Mouse (Mus musculus) testis, adult 2 months (tissue): ENCODE measurements around the gene E330009J07Rik.

Source experiments
- CTCF ChIP-seq: fragments of 200-500 bp; IDR thresholded peaks from 2 replicates; pipeline ENCODE4 v1.5.1; 2012; ENCODE audit warnings: low read depth, mild to moderate bottlenecking, inconsistent platforms, low read length, moderate library complexity; ENCODE audit not compliant: control insufficient read depth, insufficient read depth, insufficient replicate concordance
- POLR2A ChIP-seq: fragments of 200-500 bp; IDR thresholded peaks from 2 replicates; pipeline ENCODE4 v1.6.1; 2012; ENCODE audit warnings: low read depth, mild to moderate bottlenecking, inconsistent platforms, low read length, moderate library complexity; ENCODE audit not compliant: control insufficient read depth

DNA sequence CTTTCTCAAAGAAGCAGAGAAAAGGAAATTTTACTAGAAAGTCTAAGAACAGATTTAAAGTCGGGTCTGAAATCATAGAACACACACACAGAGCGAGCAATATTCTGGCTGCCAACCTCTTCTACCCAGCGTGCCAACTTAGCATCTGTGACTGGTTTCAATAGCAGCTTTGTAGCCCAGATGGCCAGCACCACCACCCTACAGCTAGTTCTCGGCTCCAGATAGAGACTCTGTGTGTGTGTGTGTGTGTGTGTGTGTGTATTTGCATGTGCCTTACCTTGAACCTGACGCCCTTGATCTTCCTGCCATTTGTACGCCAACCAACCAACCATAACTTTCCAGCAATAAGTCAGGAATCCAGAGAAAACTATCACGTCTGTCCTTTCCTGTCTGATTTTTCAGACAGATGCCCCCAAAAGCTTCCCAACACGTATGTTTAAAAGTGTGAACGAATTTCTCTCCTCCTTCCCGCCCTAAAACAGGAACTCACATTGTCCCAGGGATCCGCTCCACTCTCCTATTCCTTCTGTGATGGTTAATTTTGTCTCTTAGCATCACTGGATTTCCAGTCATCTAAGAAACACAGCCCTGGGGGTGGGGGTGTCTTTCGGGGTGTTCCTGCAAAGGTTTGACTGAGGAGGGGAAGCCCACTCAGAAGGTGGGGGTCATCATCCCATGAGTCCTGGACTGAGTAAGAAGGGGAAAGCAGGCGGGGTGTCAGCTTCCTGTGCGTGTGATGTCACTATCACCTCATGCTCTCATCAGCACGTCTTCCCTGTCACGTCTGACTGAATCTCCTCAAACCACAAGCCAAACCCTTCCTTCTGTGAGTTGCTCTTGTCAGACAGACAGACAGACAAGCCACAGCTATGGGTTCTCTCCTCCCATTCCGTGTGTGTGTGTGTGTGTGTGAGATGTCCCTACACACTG is 3.3 kb downstream of the E330009J07Rik start:
- TF ChIP-seq POLR2A (no peak), CTCF (no peak)
